Mouse (Mus musculus): ENCODE results near the gene Lmna. TPM values are rescaled to one million over a fixed set of nuclear protein-coding genes. Genes with fewer than 3 reads are reported as not detected.

Gene Lmna
- 174 and 183 TPM in 2 replicates for polyA plus RNA-seq (2015; fragmentation: Nextera tagmentation; extraction: Ambion mirVana)

DNA sequence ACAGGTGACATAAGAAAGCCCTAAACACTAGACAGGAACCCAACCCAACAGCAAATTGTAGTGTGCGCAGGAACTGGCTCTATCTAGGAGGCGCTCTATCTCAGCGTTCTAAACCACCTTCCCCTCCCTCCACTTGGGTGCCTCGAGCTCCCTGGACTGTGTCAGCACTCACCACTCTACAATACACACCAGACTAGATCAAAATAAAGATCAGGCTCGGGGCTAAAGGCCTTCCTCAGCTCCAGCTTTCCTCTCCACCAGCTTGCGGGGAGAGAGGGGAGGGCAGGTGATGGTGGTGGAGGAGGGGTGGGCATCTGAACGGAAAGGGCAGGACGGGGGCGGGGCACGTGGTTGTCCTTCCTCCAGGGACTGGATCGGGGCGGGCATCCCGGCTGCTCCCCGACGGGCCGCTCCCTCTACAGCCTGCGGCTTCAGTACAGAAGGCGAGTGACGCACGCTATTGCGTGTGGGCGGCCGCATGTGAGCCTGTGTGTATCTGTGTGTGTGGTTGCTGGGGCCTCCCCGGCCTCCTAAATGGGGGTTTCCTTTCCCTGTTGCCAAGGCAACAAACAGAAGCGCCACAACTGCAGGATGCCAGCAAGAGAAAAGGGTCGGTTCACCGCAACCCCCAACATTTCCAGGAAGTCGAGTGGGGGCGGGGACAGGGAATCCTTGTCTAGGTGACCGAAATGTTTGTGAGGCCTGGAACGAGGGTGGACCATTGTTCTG is at the start of gene Lmna:
Lmna (minus strand) TSS at position 265 of the 729 bp plus-strand sequence.
- WGBS: 1% methylated on average over 31 of the region's 31 CpGs
- ATAC-seq (ENCODE audit: low FRiP score, low read depth): peak; percentile 92
- H3K4me1 ChIP-seq: peaks cover 80% of the 10 kb centered on the region

DNA sequence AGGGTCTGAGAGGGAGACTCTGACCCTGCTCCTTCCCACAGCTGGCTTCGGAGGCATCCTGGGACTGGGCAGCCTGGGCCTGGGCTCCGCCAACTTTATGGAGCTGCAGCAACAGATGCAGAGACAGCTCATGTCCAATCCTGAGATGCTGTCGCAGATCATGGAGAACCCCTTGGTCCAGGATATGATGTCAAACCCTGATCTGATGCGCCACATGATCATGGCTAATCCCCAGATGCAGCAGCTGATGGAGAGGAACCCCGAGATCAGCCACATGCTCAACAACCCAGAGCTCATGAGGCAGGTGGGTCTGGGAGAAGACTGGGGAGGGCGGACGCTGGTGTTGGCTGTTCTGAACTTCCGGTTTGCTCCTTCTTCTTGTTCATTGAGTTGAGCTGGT is 46.9 kb upstream of the Lmna start:
- whole genome bisulfite sequencing: 92% methylated on average over 8 of the region's 8 CpGs

More for the DNA sequence above, at the start of gene Lmna:
- Histone ChIP-seq H3K9ac (peak within 1 kb of the TSS; percentile 59), H3K36me3 (no peaks in the 10 kb centered on the region), H3K9me3 (no peaks in the 10 kb centered on the region), H3K4me3 (peak within 1 kb of the TSS; percentile 40), H3K27me3 (no peaks in the 10 kb centered on the region), H3K4me2 (replicated peaks) (peak within 1 kb of the TSS; percentile 62), H3K27ac (peak within 1 kb of the TSS; percentile 94)

DNA sequence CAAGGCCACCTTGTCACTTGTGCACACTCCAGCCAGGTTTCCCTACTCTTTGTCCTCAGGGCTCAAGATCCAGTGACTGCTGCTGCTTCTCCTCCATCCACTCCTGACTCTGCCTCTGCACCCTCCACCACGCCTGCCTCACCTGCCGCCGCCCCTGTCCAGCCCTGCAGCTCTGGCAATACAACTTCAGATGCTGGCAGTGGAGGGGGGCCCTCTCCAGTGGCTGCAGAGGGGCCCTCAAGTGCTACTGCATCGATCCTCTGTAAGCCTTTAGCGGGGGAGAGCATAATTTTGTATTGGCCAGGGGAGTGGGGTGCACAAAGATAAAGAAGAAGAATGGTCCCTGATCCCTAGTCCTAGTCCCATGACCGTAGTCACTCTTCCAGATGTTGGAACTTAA is 46.0 kb upstream of the Lmna start:
- Histone ChIP-seq H3K27ac (no peak overlapping the region), H3K9me3 (no peaks in the 10 kb centered on the region), H3K4me2 (replicated peaks) (peak overlapping the region; percentile 81; the same call in 1 of the 2 replicates), H3K4me3 (no peak overlapping the region), H3K9ac (no peak overlapping the region), H3K27me3 (no peaks in the 10 kb centered on the region), H3K36me3 (peaks cover 53% of the 10 kb centered on the region), H3K4me1 (peaks cover 26% of the 10 kb centered on the region)
- WGBS: 94% methylated on average over 6 of the region's 6 CpGs
- ATAC-seq (ENCODE audit: low FRiP score, low read depth): no peak

More for the DNA sequence above, 46.9 kb upstream of the Lmna start:
- Histone ChIP-seq H3K4me2 (replicated peaks) (no peak overlapping the region), H3K27ac (no peak overlapping the region), H3K27me3 (no peaks in the 10 kb centered on the region), H3K9me3 (no peaks in the 10 kb centered on the region), H3K36me3 (peaks cover 62% of the 10 kb centered on the region), H3K9ac (no peak overlapping the region), H3K4me3 (no peak overlapping the region), H3K4me1 (peaks cover 22% of the 10 kb centered on the region)
- no peak for ATAC-seq (ENCODE audit: low FRiP score, low read depth)

DNA sequence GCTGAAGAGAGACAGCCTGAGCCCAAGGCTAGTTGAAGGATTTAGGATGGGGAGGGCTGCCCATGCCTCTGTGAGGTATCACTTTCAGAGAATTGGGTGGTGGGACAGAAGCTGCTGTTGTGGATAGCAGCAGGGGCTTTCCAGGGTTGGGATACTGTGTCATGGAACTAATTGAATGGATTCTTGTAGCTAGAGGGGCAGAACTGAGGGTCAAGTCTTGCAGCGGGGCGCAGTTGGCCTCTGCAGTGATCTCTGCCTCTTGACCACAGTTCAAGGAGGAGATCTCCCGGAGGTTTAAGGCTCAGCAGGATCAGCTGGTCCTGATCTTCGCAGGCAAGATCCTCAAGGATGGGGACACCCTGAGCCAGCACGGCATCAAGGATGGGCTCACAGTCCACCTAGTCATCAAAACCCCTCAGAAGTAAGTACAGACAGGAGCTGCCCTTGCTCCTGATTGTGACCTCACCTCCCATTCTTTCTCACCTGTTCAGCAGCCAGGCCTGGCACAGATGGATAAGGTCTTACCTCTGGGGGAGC is 45.4 kb upstream of the Lmna start:
- ATAC-seq (ENCODE audit: low FRiP score, low read depth): no peak
- Histone ChIP-seq H3K9me3 (no peaks in the 10 kb centered on the region), H3K27me3 (no peaks in the 10 kb centered on the region), H3K4me3 (no peak overlapping the region; the same call in 1 of the 2 replicates), H3K27ac (no peak overlapping the region), H3K4me2 (replicated peaks) (peak overlapping the region; percentile 81), H3K36me3 (peaks cover 47% of the 10 kb centered on the region), H3K9ac (peak overlapping the region; percentile 31), H3K4me1 (peaks cover 26% of the 10 kb centered on the region)
- WGBS: 85% methylated on average over 5 of the region's 5 CpGs

DNA sequence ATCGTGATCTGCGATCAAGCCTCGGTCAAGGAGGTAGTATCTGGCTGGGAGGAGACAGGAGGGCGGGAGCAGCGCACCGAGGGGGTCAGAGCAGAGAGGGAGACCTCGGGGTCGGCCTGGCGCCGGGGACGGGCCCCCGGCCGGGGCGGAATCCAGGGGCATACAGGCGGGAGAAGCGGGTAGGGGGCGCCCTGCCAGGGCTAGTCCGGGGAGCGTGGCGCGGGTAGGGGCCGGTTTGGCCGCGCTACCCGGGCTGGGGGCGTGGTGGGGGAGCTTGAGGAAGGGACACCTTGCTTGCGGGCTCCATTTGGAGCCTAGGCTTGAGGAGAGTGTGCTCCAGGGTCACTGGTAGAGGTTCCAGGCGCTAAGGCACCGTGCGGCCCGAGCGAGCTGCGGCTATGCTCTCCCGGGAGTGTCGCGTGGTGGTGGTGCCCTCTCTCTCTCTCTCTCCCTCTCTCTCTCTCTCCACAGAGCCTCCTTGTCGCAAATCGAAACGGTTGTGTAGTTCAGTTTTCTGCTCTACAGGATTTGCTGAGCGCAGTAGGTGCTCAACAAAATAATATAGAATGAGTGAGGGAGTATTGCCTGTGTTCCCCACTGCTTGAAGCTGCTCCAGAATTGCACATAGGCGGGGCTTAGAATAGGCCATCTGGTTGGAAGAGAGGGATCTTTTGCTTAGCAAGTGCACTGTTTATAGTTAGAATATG is 44.3 kb upstream of the Lmna start:
- Histone ChIP-seq H3K4me1 (peaks cover 26% of the 10 kb centered on the region), H3K9me3 (no peaks in the 10 kb centered on the region), H3K27me3 (no peaks in the 10 kb centered on the region), H3K27ac (peak overlapping the region; percentile 95), H3K4me3 (peak overlapping the region; percentile 92), H3K4me2 (replicated peaks) (peak overlapping the region; percentile 81), H3K9ac (peak overlapping the region; percentile 94), H3K36me3 (peaks cover 36% of the 10 kb centered on the region)
- peak; percentile 42 for ATAC-seq (ENCODE audit: low FRiP score, low read depth)
- WGBS: under 1% methylated on average over 38 of the region's 41 CpGs

DNA sequence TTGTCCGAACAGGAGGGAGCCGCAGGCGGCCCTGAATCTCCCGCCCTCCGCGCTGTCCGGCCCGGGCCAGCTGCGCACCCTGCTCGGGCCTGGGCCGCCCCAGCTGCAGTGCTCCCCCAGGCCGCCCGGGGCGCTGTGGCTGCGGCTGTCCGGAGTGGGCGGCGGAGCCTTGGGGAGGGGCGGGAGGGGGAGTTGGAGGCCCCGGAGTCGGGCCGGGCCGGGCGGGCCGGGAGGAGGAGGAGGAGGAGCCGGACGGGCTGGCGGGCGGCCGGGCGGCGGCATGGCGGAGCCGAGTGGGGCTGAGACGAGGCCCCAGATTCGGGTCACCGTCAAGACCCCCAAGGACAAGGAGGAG is 43.7 kb upstream of the Lmna start, which contains the start of gene Ubqln4:
Ubqln4 (plus strand) TSS at position 234 of the 355 bp plus-strand sequence.
- H3K4me1 ChIP-seq: peaks cover 26% of the 10 kb centered on the region
- peak within 1 kb of the TSS; percentile 81 for H3K4me2 ChIP-seq (replicated peaks)
- peak; percentile 86 for ATAC-seq (ENCODE audit: low FRiP score, low read depth)
- H3K9me3 ChIP-seq: no peaks in the 10 kb centered on the region
- H3K36me3 ChIP-seq: peaks cover 30% of the 10 kb centered on the region
- H3K9ac ChIP-seq: peak within 1 kb of the TSS; percentile 94
- peak within 1 kb of the TSS; percentile 92 for H3K4me3 ChIP-seq
- 0% methylated on average over 29 of the region's 37 CpGs for WGBS
- peak within 1 kb of the TSS; percentile 95 for H3K27ac ChIP-seq
- no peaks in the 10 kb centered on the region for H3K27me3 ChIP-seq

DNA sequence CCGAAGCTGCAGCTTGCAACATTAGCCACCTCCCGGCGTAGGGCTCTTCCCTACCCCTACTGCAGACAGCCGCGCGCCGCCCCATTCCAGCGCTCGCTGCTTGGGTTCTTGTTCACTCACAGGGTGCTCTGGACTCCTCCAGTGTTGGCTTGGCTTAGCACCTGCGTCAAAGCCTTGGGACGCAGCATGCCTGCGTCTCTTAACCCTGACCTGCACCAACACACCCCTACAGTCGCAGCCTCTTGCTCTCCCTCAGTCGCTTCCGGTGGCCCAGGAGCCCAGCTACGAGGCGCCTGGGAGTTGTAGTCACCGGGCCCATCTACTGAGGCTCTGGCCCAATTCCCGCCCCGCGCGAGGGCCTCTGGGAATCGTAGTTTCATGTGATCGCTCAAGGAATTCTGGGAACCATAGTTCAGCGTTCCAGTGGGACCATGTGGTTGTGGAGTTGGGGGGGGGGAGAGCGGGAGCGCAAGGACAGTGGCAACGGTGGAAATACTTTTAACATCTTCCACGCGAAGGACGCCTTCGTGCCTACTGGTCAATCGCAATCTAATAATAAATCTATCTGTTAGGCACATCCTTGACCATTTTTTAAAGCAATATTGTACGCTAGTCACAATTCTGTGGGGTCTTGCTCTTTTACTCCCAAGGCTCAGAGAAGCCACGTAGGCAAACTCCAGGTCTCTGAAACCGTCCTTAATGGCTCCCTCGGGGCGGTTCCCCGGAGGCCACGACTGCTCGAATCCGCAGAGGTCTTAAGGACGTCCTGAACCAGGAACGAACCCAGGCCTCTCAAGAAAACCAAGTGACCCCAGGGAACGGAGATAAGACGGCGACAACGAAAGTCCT is 43.1 kb upstream of the Lmna start, which contains the start of gene Lamtor2:
Lamtor2 (minus strand) TSS at position 399 of the 849 bp plus-strand sequence.
- no peaks in the 10 kb centered on the region for H3K27me3 ChIP-seq
- H3K9me3 ChIP-seq: no peaks in the 10 kb centered on the region
- H3K4me3 ChIP-seq: peak within 1 kb of the TSS; percentile 92
- peaks cover 24% of the 10 kb centered on the region for H3K36me3 ChIP-seq
- under 1% methylated on average over 48 of the region's 48 CpGs for WGBS
- H3K4me1 ChIP-seq: peaks cover 26% of the 10 kb centered on the region
- peak; percentile 90 for ATAC-seq (ENCODE audit: low FRiP score, low read depth)
- H3K9ac ChIP-seq: peak within 1 kb of the TSS; percentile 94
- peak within 1 kb of the TSS; percentile 95 for H3K27ac ChIP-seq
- peak within 1 kb of the TSS; percentile 81 for H3K4me2 ChIP-seq (replicated peaks)

DNA sequence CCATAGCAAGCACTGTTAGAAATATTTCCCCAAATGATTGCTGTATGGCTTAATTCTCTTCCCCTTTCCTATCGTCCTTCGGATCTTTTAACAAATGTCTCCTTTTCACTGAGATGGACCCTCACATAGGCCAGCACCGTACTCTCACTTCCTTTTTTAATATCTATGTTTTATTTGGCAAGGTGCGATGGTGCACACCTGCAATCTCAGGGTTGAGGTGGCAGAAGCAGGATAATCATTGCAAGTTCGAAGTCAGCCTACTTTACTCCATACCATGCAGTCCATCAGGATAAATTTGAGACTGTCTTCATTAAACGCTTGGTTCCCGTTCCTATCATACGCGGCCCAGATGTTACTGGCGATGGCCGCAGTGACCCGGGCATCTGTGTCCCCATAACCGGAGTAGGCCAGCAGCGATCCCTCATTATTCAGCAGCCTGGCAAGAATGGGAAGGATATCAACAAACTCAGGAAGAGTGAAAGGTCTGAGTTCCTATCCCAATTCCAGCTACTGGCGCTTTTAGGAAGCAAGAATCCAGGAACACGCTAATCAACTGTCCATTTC is 42.4 kb upstream of the Lmna start:
- 22% methylated on average over 16 of the region's 16 CpGs for WGBS
- peak overlapping the region; percentile 81 for H3K4me2 ChIP-seq (replicated peaks)

DNA sequence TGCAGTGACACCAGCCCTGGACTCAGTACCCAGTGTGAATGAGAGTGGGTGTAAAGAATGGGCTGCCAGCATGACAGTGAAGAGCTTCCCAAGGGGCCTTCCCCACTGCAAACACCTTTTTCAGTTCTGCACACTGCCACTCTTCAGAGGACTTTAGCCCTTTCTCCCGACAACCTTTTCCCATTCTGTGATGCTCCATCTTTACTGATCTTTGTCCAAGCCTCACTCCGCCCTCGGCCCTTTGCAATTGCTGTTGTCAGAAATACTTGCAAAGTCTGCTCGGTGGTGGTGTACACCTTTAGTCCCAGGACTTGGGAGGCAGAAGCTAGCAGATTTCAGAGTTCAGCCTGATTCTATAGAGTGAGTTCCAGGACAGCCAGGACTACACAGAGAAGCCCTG is 41.8 kb upstream of the Lmna start:
- peak overlapping the region; percentile 81 for H3K4me2 ChIP-seq (replicated peaks)
- H3K4me3 ChIP-seq: peak overlapping the region; percentile 92

More for the DNA sequence above, 42.4 kb upstream of the Lmna start:
- Histone ChIP-seq H3K4me1 (peaks cover 26% of the 10 kb centered on the region), H3K9ac (peak overlapping the region; percentile 77), H3K9me3 (no peaks in the 10 kb centered on the region), H3K27ac (peak overlapping the region; percentile 95), H3K27me3 (no peaks in the 10 kb centered on the region), H3K36me3 (peaks cover 18% of the 10 kb centered on the region), H3K4me3 (peak overlapping the region; percentile 92)
- ATAC-seq (ENCODE audit: low FRiP score, low read depth): no peak

DNA sequence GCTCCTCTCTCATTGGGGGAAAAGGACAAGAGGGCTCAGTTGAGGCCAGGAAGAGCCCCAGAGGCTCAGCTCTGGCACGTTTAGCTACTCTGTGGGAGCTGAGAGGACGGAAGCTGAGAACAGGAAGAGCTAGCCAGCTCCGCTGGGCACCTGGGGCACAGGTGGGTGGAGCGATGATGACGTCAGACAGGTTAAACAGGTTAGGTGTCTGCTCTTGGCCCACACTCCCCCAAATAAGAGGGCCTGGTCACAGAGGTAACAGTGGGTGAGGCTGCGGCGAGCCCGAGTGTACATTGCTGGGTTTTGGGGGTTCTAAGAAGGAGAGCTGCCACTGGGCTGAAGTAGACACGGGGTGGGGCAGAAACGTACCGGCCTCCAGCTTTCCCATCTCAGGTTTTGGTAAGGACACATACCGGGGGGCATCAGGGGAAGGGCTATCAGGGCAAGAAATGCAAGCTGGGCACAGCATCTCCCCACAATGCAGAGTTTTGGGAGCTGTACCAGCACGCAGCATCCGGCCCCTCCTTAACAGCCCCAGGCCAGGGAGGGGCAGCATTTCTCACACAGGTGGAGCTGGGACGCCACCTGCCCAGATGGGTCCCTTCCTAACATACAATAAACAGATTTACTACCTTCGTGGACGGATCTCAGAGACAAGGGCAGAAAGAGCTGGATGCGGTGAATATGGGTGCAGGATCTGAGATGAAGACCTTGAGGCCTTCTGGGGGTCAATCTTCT is 38.6 kb upstream of the Lmna start, which contains the start of gene Rab25:
Rab25 (minus strand) TSS at position 121 of the 738 bp plus-strand sequence.
- no peak for ATAC-seq (ENCODE audit: low FRiP score, low read depth)
- no peaks in the 10 kb centered on the region for H3K27me3 ChIP-seq
- H3K36me3 ChIP-seq: no peaks in the 10 kb centered on the region
- no peaks in the 10 kb centered on the region for H3K9me3 ChIP-seq
- H3K4me3 ChIP-seq: no peak within 1 kb of the TSS
- H3K9ac ChIP-seq: no peak within 1 kb of the TSS
- 46% methylated on average over 18 of the region's 18 CpGs for WGBS
- H3K4me2 ChIP-seq (replicated peaks): 0 out of 2 replicates have a peak within 1 kb of the TSS, but pooled peaks have one; percentile 9
- H3K27ac ChIP-seq: no peak within 1 kb of the TSS
- peaks cover 16% of the 10 kb centered on the region for H3K4me1 ChIP-seq

More for the DNA sequence above, 41.8 kb upstream of the Lmna start:
- WGBS: 89% methylated on average over 4 of the region's 4 CpGs
- Histone ChIP-seq H3K9ac (peak overlapping the region; percentile 77), H3K9me3 (no peaks in the 10 kb centered on the region), H3K27ac (no peak overlapping the region), H3K36me3 (peaks cover 12% of the 10 kb centered on the region), H3K27me3 (no peaks in the 10 kb centered on the region), H3K4me1 (peaks cover 26% of the 10 kb centered on the region)
- no peak for ATAC-seq (ENCODE audit: low FRiP score, low read depth)

All from limb, embryonic 13.5 days (tissue).